Mouse (Mus musculus) kidney, postnatal 0 days (tissue): ENCODE results near the gene Selenbp1. TPM values are rescaled to one million over a fixed set of nuclear protein-coding genes. Genes with fewer than 3 reads are reported as not detected.
A peak's percentile ranks its signal among the peaks of the same experiment; 100 is the strongest.

ENCODE experiments used
- ATAC-seq: fragments of 200-750 bp; cut with Nextera tagmentation; replicated peaks from 2 replicates; pipeline ENCODE4 v1.8.0; 2017; ENCODE audit warnings: low read depth, moderate number of reproducible peaks, moderate TSS enrichment, moderate library complexity; ENCODE audit not compliant: low FRiP score
- DNase-seq: peaks from one replicate; pipeline ENCODE4 v3.0.0-alpha.2; 2016; ENCODE audit warnings: low spot score
- H3K27ac ChIP-seq: fragments of 300-500 bp; sonication (generic); 2 replicates; pipeline ENCODE4 v1.5.1; 2014; ENCODE audit warnings: mild to moderate bottlenecking
- H3K27me3 ChIP-seq: fragments of 300-500 bp; sonication (generic); 2 replicates; pipeline ENCODE4 v1.6.1; 2014; ENCODE audit warnings: low read length, mixed read lengths; ENCODE audit not compliant: insufficient read depth
- H3K36me3 ChIP-seq: fragments of 300-500 bp; sonication (generic); 2 replicates; pipeline ENCODE4 v1.6.1; 2014; ENCODE audit warnings: low read length, mixed read lengths; ENCODE audit not compliant: insufficient read depth
- H3K4me1 ChIP-seq: fragments of 300-500 bp; sonication (generic); replicated peaks from 2 replicates; pipeline ENCODE4 v1.6.1; 2014; ENCODE audit warnings: antibody characterized with exemption, low read length, mixed read lengths; ENCODE audit not compliant: insufficient read depth
- H3K4me2 ChIP-seq: fragments of 300-500 bp; sonication (generic); 2 replicates; pipeline ENCODE4 v1.6.1; 2014; ENCODE audit warnings: mild to moderate bottlenecking, low read length, moderate library complexity, mixed read lengths
- H3K4me3 ChIP-seq: fragments of 300-500 bp; sonication (generic); replicated peaks from 2 replicates; pipeline ENCODE4 v1.5.1; 2014; ENCODE audit warnings: low read depth, low read length
- H3K9ac ChIP-seq: fragments of 300-500 bp; sonication (generic); 2 replicates; pipeline ENCODE4 v1.6.1; 2014; ENCODE audit warnings: low read depth, low read length
- H3K9me3 ChIP-seq: fragments of 300-500 bp; sonication (generic); replicated peaks from 2 replicates; pipeline ENCODE4 v1.6.1; 2016; ENCODE audit warnings: low read length, inconsistent platforms, mixed read lengths
- CTCF ChIP-seq: IDR thresholded peaks from 2 replicates; pipeline ENCODE4 v1.5.1; 2016; ENCODE audit warnings: antibody characterized with exemption, low read depth, mild to moderate bottlenecking, moderate library complexity
- WGBS: fragments of 180-500 bp; shearing (Covaris S2); extraction: QIAGEN DNeasy Blood & Tissue Kit; methylation state at CpG from one replicate; pipeline ENCODE4 v1.1.7; 2014; 5-methylcytosine and 5-hydroxymethylcytosine counted together
- polyA plus RNA-seq: library from polyadenylated mRNA; unstranded; fragments of >200 nt; fragmentation: Nextera tagmentation; extraction: Ambion mirVana; gene quantifications from 2 replicates; pipeline ENCODE4 v1.2.1, GENCODE M21; 2015

Gene Selenbp1
- polyA plus RNA-seq, 1 experiment from 2014 or later: 168 TPM

GRCm38 (mm10) chr3:94974528-94975422 is 41.9 kb downstream of the Selenbp1 start, which contains the start of gene Pi4kb:
TSS of gene Pi4kb (plus strand) at chr3:94974731.
- peak within 1 kb of the TSS; percentile 87 for H3K9ac ChIP-seq
- DNase-seq (peak; percentile 97), ATAC-seq (peak; percentile 92)
- 0 out of 2 replicates have a peak, but pooled peaks cover 3% of the 10 kb centered on the region for H3K36me3 ChIP-seq
- H3K27me3 ChIP-seq: no peaks in the 10 kb centered on the region
- peaks cover 9% of the 10 kb centered on the region for H3K4me1 ChIP-seq
- TF ChIP-seq CTCF: no peak; the same call in 1 of the 2 replicates
- H3K4me3 ChIP-seq: peak within 1 kb of the TSS; percentile 77
- peak within 1 kb of the TSS; percentile 95 for H3K27ac ChIP-seq
- H3K4me2 ChIP-seq: peak within 1 kb of the TSS; percentile 69
- WGBS: under 1% methylated on average over 57 of the region's 57 CpGs
- no peaks in the 10 kb centered on the region for H3K9me3 ChIP-seq

GRCm38 (mm10) chr3:94984312-94984711 is 51.5 kb downstream of the Selenbp1 start:
- ATAC-seq (no peak), DNase-seq (no peak)
- no peaks in the 10 kb centered on the region for H3K9me3 ChIP-seq
- H3K9ac ChIP-seq: no peak overlapping the region
- no peak overlapping the region for H3K4me2 ChIP-seq
- TF ChIP-seq CTCF: no peak
- no peaks in the 10 kb centered on the region for H3K27me3 ChIP-seq
- no peak overlapping the region for H3K4me3 ChIP-seq
- WGBS: 92% methylated on average over 11 of the region's 11 CpGs
- H3K4me1 ChIP-seq: peaks cover 7% of the 10 kb centered on the region; the same call in 1 of the 2 replicates
- H3K36me3 ChIP-seq: peaks cover 19% of the 10 kb centered on the region; the same call in 1 of the 2 replicates
- no peak overlapping the region for H3K27ac ChIP-seq

- H3K4me3 ChIP-seq: no peak overlapping the region
- DNase-seq (no peak), ATAC-seq (no peak)
- no peaks in the 10 kb centered on the region for H3K27me3 ChIP-seq
- peaks cover 21% of the 10 kb centered on the region; the same call in 1 of the 2 replicates for H3K36me3 ChIP-seq
- H3K27ac ChIP-seq: no peak overlapping the region
- H3K4me2 ChIP-seq: no peak overlapping the region
- WGBS: 90% methylated on average over 2 of the region's 2 CpGs
- H3K9me3 ChIP-seq: no peaks in the 10 kb centered on the region
- no peak for TF ChIP-seq CTCF
- peaks cover 7% of the 10 kb centered on the region; the same call in 1 of the 2 replicates for H3K4me1 ChIP-seq
- H3K9ac ChIP-seq: no peak overlapping the region
Measured at GRCm38 (mm10) chr3:94985513-94985912, 52.7 kb downstream of the Selenbp1 start.

GRCm38 (mm10) chr3:94987578-94987977 is 54.7 kb downstream of the Selenbp1 start:
- Histone ChIP-seq H3K4me2 (no peak overlapping the region), H3K36me3 (peaks cover 25% of the 10 kb centered on the region; the same call in 1 of the 2 replicates), H3K9me3 (no peaks in the 10 kb centered on the region), H3K4me3 (no peak overlapping the region), H3K4me1 (peaks cover 7% of the 10 kb centered on the region; the same call in 1 of the 2 replicates), H3K9ac (no peak overlapping the region), H3K27ac (no peak overlapping the region), H3K27me3 (no peaks in the 10 kb centered on the region)
- TF ChIP-seq CTCF: no peak
- DNase-seq: no peak
- ATAC-seq: no peak

- no peak for TF ChIP-seq CTCF
- H3K4me1 ChIP-seq: peaks cover 7% of the 10 kb centered on the region; the same call in 1 of the 2 replicates
- H3K9ac ChIP-seq: no peak overlapping the region
- H3K27ac ChIP-seq: no peak overlapping the region
- 29% methylated on average over 9 of the region's 9 CpGs for WGBS
- no peaks in the 10 kb centered on the region for H3K27me3 ChIP-seq
- peak; percentile 28 for DNase-seq
- H3K9me3 ChIP-seq: no peaks in the 10 kb centered on the region
- H3K4me3 ChIP-seq: no peak overlapping the region
- H3K4me2 ChIP-seq: no peak overlapping the region
- peaks cover 32% of the 10 kb centered on the region; the same call in 1 of the 2 replicates for H3K36me3 ChIP-seq
- ATAC-seq: no peak
Measured at GRCm38 (mm10) chr3:94989159-94989761, 56.4 kb downstream of the Selenbp1 start.

Other genes with a start within 250 kb of the Selenbp1 start
- 2.9 and 3.0 TPM in 2 replicates for gene Selenbp2, start 239.5 kb upstream of the Selenbp1 start, polyA plus RNA-seq
- gene Cgn, start 146.6 kb upstream of the Selenbp1 start, polyA plus RNA-seq: 15.7 and 16.4 TPM in 2 replicates
- 14.1 and 14.6 TPM in 2 replicates for gene Pogz, start 95.5 kb upstream of the Selenbp1 start, polyA plus RNA-seq
- gene Psmb4, start 46.1 kb upstream of the Selenbp1 start, polyA plus RNA-seq: 317 and 329 TPM in 2 replicates
- gene Rfx5, start 21.0 kb downstream of the Selenbp1 start, polyA plus RNA-seq: 5.9 and 6.8 TPM in 2 replicates
- 20.2 and 20.7 TPM in 2 replicates for gene Pi4kb, start 41.7 kb downstream of the Selenbp1 start, polyA plus RNA-seq
- 19.7 and 20.0 TPM in 2 replicates for gene Zfp687, start 82.4 kb downstream of the Selenbp1 start, polyA plus RNA-seq
- gene Psmd4, start 109.6 kb downstream of the Selenbp1 start, polyA plus RNA-seq: 214 and 231 TPM in 2 replicates
- 17.8 and 19.8 TPM in 2 replicates for gene Pip5k1a, start 173.9 kb downstream of the Selenbp1 start, polyA plus RNA-seq
- gene Vps72, start 178.0 kb downstream of the Selenbp1 start, polyA plus RNA-seq: 116 and 120 TPM in 2 replicates
- gene Tmod4, start 191.4 kb downstream of the Selenbp1 start, polyA plus RNA-seq: 0.69 and 0.83 TPM in 2 replicates
- 63.0 and 63.5 TPM in 2 replicates for gene Scnm1, start 201.0 kb downstream of the Selenbp1 start, polyA plus RNA-seq
- 14.4 and 15.2 TPM in 2 replicates for gene Lysmd1, start 201.0 kb downstream of the Selenbp1 start, polyA plus RNA-seq
- gene Tnfaip8l2, start 209.3 kb downstream of the Selenbp1 start, polyA plus RNA-seq: 2.8 and 3.6 TPM in 2 replicates
- gene Sema6c, start 227.4 kb downstream of the Selenbp1 start, polyA plus RNA-seq: 1.8 and 2.9 TPM in 2 replicates